Mouse (Mus musculus): ENCODE data around the gene Ppfibp2. TPM values are rescaled to one million over a fixed set of nuclear protein-coding genes. Genes with fewer than 3 reads are reported as not detected.

Gene Ppfibp2
- polyA plus RNA-seq, 1 experiment from 2014 or later, result 1.5 TPM

- no peak overlapping the region for H3K9ac ChIP-seq (replicated peaks; ENCODE audit: low read depth, low read length)
- H3K4me3 ChIP-seq (replicated peaks; ENCODE audit: low read length), result no peak overlapping the region
- no peaks in the 10 kb centered on the region for H3K27me3 ChIP-seq (replicated peaks; ENCODE audit: control insufficient read depth, insufficient read depth, low read length)
- no peaks in the 10 kb centered on the region for H3K4me1 ChIP-seq (replicated peaks; ENCODE audit: control insufficient read depth, insufficient read depth, low read length)
- no peak overlapping the region for H3K27ac ChIP-seq (ENCODE audit: low read length)
- ATAC-seq, result no peak
- 83% methylated on average over 7 of the region's 7 CpGs for WGBS
- no peak overlapping the region for H3K4me2 ChIP-seq (ENCODE audit: low read length)
- H3K9me3 ChIP-seq (ENCODE audit: control insufficient read depth, low read length), result peaks cover 1% of the 10 kb centered on the region; the same call in 1 of the 2 replicates
- H3K36me3 ChIP-seq (ENCODE audit: control insufficient read depth, insufficient read depth), result no peaks in the 10 kb centered on the region
Measured at GRCm38 (mm10) chr7:107649990-107650389, 55.0 kb downstream of the Ppfibp2 start.

GRCm38 (mm10) chr7:107651821-107652220 lies 56.8 kb downstream of the Ppfibp2 start:
- no peak overlapping the region for H3K9ac ChIP-seq (replicated peaks; ENCODE audit: low read depth, low read length)
- H3K4me3 ChIP-seq (replicated peaks; ENCODE audit: low read length), result no peak overlapping the region
- H3K9me3 ChIP-seq (ENCODE audit: control insufficient read depth, low read length), result no peaks in the 10 kb centered on the region
- no peak overlapping the region for H3K4me2 ChIP-seq (ENCODE audit: low read length)
- 41% methylated on average over 1 of the region's 1 CpGs for WGBS
- no peak overlapping the region for H3K27ac ChIP-seq (ENCODE audit: low read length)
- no peaks in the 10 kb centered on the region for H3K4me1 ChIP-seq (replicated peaks; ENCODE audit: control insufficient read depth, insufficient read depth, low read length)
- no peaks in the 10 kb centered on the region for H3K36me3 ChIP-seq (ENCODE audit: control insufficient read depth, insufficient read depth)
- ATAC-seq, result no peak
- H3K27me3 ChIP-seq (replicated peaks; ENCODE audit: control insufficient read depth, insufficient read depth, low read length), result no peaks in the 10 kb centered on the region

- Histone ChIP-seq H3K36me3 (ENCODE audit: control insufficient read depth, insufficient read depth) (no peaks in the 10 kb centered on the region), H3K27me3 (replicated peaks; ENCODE audit: control insufficient read depth, insufficient read depth, low read length) (no peaks in the 10 kb centered on the region), H3K27ac (ENCODE audit: low read length) (no peak overlapping the region), H3K4me1 (replicated peaks; ENCODE audit: control insufficient read depth, insufficient read depth, low read length) (no peaks in the 10 kb centered on the region), H3K9ac (replicated peaks; ENCODE audit: low read depth, low read length) (no peak overlapping the region), H3K4me2 (ENCODE audit: low read length) (no peak overlapping the region), H3K4me3 (replicated peaks; ENCODE audit: low read length) (no peak overlapping the region), H3K9me3 (ENCODE audit: control insufficient read depth, low read length) (no peaks in the 10 kb centered on the region)
- no peak for ATAC-seq
- 90% methylated on average over 6 of the region's 6 CpGs for WGBS
Measured at GRCm38 (mm10) chr7:107656451-107656850, 61.4 kb downstream of the Ppfibp2 start.

GRCm38 (mm10) chr7:107659186-107659918 lies 64.3 kb downstream of the Ppfibp2 start:
- Histone ChIP-seq H3K4me1 (replicated peaks; ENCODE audit: control insufficient read depth, insufficient read depth, low read length) (0 out of 2 replicates have a peak, but pooled peaks cover 1% of the 10 kb centered on the region), H3K9ac (replicated peaks; ENCODE audit: low read depth, low read length) (no peak overlapping the region), H3K4me3 (replicated peaks; ENCODE audit: low read length) (no peak overlapping the region), H3K27me3 (replicated peaks; ENCODE audit: control insufficient read depth, insufficient read depth, low read length) (no peaks in the 10 kb centered on the region), H3K27ac (ENCODE audit: low read length) (no peak overlapping the region), H3K9me3 (ENCODE audit: control insufficient read depth, low read length) (no peaks in the 10 kb centered on the region), H3K4me2 (ENCODE audit: low read length) (no peak overlapping the region), H3K36me3 (ENCODE audit: control insufficient read depth, insufficient read depth) (no peaks in the 10 kb centered on the region)
- no peak for ATAC-seq
- 87% methylated on average over 8 of the region's 8 CpGs for WGBS

GRCm38 (mm10) chr7:107661189-107661842 lies 66.3 kb downstream of the Ppfibp2 start:
- Histone ChIP-seq H3K4me1 (replicated peaks; ENCODE audit: control insufficient read depth, insufficient read depth, low read length) (peaks cover 20% of the 10 kb centered on the region), H3K9me3 (ENCODE audit: control insufficient read depth, low read length) (no peaks in the 10 kb centered on the region), H3K27ac (ENCODE audit: low read length) (no peak overlapping the region), H3K27me3 (replicated peaks; ENCODE audit: control insufficient read depth, insufficient read depth, low read length) (no peaks in the 10 kb centered on the region), H3K9ac (replicated peaks; ENCODE audit: low read depth, low read length) (no peak overlapping the region), H3K36me3 (ENCODE audit: control insufficient read depth, insufficient read depth) (no peaks in the 10 kb centered on the region), H3K4me3 (replicated peaks; ENCODE audit: low read length) (no peak overlapping the region), H3K4me2 (ENCODE audit: low read length) (no peak overlapping the region)
- peak; percentile 62 for ATAC-seq
- 20% methylated on average over 8 of the region's 8 CpGs for WGBS

- H3K27ac ChIP-seq (ENCODE audit: low read length), result no peak overlapping the region
- H3K4me1 ChIP-seq (replicated peaks; ENCODE audit: control insufficient read depth, insufficient read depth, low read length), result peaks cover 25% of the 10 kb centered on the region
- no peaks in the 10 kb centered on the region for H3K27me3 ChIP-seq (replicated peaks; ENCODE audit: control insufficient read depth, insufficient read depth, low read length)
- WGBS, result 65% methylated on average over 5 of the region's 5 CpGs
- no peak overlapping the region for H3K4me3 ChIP-seq (replicated peaks; ENCODE audit: low read length)
- no peaks in the 10 kb centered on the region for H3K9me3 ChIP-seq (ENCODE audit: control insufficient read depth, low read length)
- no peak overlapping the region for H3K9ac ChIP-seq (replicated peaks; ENCODE audit: low read depth, low read length)
- H3K36me3 ChIP-seq (ENCODE audit: control insufficient read depth, insufficient read depth), result no peaks in the 10 kb centered on the region
- no peak overlapping the region for H3K4me2 ChIP-seq (ENCODE audit: low read length)
- ATAC-seq, result no peak
Measured at GRCm38 (mm10) chr7:107661843-107662281, 66.9 kb downstream of the Ppfibp2 start.

- H3K4me1 ChIP-seq (replicated peaks; ENCODE audit: control insufficient read depth, insufficient read depth, low read length), result peaks cover 25% of the 10 kb centered on the region
- no peak overlapping the region for H3K4me3 ChIP-seq (replicated peaks; ENCODE audit: low read length)
- ATAC-seq, result no peak
- H3K27ac ChIP-seq (ENCODE audit: low read length), result no peak overlapping the region
- H3K27me3 ChIP-seq (replicated peaks; ENCODE audit: control insufficient read depth, insufficient read depth, low read length), result 0 out of 2 replicates have a peak, but pooled peaks cover 2% of the 10 kb centered on the region
- no peak overlapping the region for H3K9ac ChIP-seq (replicated peaks; ENCODE audit: low read depth, low read length)
- 78% methylated on average over 6 of the region's 6 CpGs for WGBS
- H3K36me3 ChIP-seq (ENCODE audit: control insufficient read depth, insufficient read depth), result no peaks in the 10 kb centered on the region
- no peaks in the 10 kb centered on the region for H3K9me3 ChIP-seq (ENCODE audit: control insufficient read depth, low read length)
- H3K4me2 ChIP-seq (ENCODE audit: low read length), result no peak overlapping the region
Measured at GRCm38 (mm10) chr7:107663621-107664020, 68.6 kb downstream of the Ppfibp2 start.

- H3K9ac ChIP-seq (replicated peaks; ENCODE audit: low read depth, low read length), result 0 out of 2 replicates have a peak overlapping the region, but pooled peaks have one; percentile 16
Measured at GRCm38 (mm10) chr7:107664063-107665056, 69.4 kb downstream of the Ppfibp2 start.

More at GRCm38 (mm10) chr7:107664063-107665056, 69.4 kb downstream of the Ppfibp2 start:
- Histone ChIP-seq H3K4me1 (replicated peaks; ENCODE audit: control insufficient read depth, insufficient read depth, low read length) (peaks cover 25% of the 10 kb centered on the region), H3K27ac (ENCODE audit: low read length) (no peak overlapping the region), H3K9me3 (ENCODE audit: control insufficient read depth, low read length) (no peaks in the 10 kb centered on the region), H3K27me3 (replicated peaks; ENCODE audit: control insufficient read depth, insufficient read depth, low read length) (0 out of 2 replicates have a peak, but pooled peaks cover 2% of the 10 kb centered on the region), H3K36me3 (ENCODE audit: control insufficient read depth, insufficient read depth) (no peaks in the 10 kb centered on the region), H3K4me3 (replicated peaks; ENCODE audit: low read length) (no peak overlapping the region), H3K4me2 (ENCODE audit: low read length) (no peak overlapping the region)
- 51% methylated on average over 8 of the region's 8 CpGs for WGBS
- no peak for ATAC-seq
